Mouse (Mus musculus) right cerebral cortex, postnatal 25 days (tissue): ENCODE data around the gene Mxi1.

Source experiments
- DNase-seq: peaks from one replicate; pipeline ENCODE4 v3.0.0; 2022

Gene Mxi1

DNA sequence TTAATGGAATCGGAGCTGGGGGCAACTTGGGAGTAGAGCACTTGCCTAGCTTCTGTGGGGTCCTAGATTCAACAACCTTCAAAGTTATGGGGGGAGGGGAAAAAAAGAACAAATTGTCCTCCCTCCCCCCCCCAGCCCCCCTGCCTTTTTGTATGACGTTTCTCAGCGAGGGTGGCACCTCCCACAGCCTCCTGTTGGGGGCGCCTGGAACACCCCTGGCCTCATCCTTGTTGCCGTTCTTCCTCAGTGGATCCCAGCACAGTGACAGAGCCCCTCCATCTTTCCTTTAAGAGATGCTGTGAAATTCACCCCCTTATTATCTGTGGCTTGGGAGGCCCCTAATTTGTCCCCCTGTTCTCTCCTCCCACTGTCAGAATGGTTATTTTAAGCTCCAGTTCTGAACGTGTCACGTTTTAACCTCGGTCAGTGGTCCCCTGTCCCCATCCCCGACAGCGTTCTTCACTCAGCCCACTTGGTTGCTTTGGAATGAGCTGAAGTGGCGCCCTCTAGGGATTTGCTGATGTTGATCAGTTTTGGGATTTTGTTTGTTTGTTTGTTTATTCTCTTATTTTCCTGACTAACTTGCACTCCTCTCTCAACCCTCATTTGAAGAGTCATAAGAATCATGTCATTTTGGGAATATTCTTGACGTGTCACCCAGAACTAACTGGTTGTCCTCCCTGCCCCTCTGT is 92.6 kb downstream of the Mxi1 start:
- no peak for DNase-seq

DNA sequence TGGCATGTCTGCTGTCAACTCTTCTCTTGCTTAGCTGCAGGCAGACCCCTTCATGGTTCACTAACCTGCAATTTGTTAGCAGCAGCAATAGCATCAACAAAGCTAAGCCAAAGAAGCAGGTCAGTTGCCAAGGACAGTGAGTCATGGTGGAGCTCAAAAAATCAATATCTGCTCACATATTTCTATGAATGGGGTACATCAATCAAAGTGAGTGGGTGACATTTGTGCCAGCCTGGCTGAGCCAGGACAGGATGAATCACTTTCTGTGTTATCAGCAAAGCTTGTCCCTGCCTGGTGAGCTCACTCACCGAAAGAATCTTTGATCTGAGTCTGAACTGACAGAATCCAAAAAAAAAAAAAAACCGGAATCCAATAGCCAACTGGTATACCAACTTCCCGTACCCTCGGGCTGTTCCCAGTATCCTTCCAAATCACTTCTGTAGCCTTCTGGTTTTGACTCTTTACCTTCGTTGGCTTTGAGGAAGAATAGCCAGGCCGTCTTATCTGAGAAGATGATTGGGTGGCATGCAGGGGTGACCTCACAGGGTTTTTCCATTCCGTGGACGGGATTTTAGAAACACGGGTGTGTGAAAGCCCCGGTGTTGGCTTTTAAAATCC is 94.0 kb downstream of the Mxi1 start:
- DNase-seq: no peak

DNA sequence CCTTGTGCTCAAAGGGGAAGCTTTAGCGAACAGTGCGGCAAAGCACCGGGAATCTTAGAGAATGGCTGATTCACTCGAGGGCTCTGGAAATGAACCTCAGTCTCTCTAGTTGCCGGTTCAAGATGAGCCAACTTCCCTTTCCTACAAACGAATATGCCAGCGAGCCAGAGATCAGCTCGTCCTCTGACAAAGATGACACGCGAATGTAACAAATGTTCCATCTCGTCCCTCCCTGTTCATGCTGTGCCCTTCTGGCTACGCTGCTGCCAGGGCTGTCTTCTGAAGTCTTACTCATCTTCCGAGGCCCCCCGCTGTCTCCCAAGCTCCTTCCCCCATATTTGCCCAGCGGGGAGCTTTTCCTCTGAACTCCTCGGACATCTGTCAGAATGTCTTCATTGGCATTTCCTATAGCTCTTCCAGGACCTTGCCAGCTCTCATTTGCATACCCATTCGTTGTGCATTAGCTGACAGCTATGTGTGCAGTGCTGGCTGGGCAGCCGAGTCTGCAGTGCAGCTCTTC is 94.6 kb downstream of the Mxi1 start:
- DNase-seq: no peak

DNA sequence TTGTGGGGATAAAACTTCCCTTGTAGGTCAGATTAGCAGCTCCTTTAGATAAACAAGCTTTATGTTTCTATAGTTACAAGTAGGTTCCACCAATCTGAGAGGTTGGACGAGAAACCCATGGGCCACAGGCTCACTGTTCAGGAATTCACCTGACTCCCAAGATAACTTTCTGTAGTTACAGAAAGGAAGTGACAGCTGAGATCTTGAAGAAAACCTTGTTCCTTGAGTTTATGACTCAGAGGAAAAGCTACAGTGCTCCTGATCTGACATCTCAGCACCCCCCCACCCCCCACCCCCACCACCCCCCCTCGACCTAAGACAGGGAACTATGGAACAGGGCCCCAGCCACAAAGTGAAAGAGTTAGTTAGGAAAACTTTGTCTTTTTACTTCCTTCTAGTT is 95.5 kb downstream of the Mxi1 start:
- DNase-seq: no peak

DNA sequence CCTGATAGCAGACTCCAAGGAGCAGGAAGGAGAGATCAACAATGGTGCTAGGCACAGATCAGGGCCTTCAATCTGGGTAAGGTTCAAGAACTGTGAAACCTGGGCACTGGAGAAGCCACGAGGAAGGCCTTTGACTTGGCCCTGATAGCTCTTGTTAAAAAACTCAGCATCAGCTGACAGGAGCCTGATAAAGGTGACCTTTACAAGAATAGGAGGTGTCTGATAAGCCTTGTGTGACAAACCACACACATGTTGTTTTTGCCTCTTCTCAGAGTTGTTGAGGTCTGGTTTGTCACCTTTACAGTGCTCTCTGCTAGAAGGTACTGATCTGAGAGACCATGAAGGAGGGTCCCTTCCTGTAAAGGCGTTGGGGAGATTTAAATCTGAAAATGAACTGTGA is 97.0 kb downstream of the Mxi1 start:
- DNase-seq: no peak

DNA sequence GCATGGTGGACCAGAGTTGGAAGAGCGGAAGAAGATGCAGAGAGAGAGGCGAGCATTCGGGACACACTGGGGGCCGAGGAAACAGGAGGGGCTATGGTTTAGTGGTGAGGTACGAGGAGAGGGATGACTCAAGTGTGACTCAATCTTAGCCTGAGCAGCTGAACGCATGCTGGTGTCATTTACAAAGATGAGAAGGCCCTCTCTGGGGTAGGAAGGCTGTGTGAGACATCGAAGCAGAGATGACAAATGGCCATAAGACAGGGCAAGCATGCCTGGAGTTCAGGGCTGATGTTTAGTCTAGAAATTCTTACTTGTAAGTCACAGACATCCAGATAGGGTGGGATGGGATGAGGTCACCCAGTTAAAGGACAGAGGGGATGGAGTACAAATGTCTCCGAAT is 98.1 kb downstream of the Mxi1 start:
- no peak for DNase-seq

DNA sequence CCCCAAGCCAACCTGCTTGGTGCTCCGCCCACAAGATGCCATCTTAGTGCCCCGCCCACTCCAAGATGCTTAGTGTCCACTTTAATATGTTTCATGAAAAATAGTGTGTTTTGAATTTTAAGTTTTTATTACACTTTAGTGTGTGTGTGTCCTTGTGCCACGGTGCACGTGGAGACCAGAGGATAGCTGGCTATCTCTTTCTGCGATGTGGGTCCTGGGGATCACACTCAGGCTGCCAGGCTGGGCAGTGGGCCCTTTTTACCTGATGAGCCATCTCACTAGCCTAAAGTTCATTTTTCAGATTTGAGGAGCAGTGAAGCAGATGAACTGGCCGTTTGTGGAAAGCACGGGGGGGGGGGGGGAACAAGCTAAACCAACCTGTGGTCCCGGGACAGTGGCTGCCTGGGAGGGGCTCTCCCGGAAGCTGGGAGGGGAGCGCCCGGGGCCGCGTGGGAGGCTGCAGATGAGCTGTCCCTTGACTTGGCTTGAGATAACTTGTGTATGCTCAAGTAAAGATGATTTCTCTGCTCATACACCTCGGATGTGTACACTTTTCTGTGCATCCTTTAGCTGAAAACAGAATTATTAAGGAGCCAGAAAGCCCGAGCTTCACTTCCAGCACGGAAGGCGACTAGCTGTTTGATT is 99.5 kb downstream of the Mxi1 start:
- DNase-seq: no peak

DNA sequence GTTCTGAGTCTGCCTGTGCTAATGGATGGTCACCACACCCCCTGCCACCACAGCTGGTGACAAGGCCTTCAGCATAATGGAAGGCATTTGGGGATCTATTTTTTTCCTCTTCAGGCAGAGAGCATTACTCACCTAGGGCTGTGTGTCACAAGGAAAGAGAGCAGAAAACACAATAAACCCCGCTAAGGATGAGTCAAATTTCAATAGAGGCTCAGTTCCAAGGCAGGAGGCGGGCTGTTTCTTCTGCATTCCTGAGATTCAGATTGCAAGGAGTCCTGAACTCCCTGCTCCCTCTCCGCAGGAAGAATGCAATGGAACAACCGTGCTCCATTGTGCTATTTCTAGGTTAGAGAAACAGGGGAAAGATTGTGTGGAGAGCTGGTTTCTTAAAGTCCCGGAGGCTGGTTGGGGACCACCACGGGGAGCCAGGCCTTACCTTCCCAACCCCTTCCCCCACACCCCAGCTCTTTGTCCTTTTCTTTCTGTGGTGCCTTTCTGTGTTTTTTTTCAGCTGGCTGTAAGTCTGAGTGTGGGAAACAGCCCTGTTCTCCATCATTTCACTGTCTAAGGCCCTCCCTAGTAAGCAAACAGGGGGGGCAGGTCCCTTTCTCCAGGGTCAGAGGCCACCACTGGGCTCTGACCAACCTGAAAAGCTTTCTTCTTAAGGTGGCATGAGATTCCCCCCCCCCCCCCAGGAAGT is 102.0 kb downstream of the Mxi1 start:
- DNase-seq: peak; percentile 58

DNA sequence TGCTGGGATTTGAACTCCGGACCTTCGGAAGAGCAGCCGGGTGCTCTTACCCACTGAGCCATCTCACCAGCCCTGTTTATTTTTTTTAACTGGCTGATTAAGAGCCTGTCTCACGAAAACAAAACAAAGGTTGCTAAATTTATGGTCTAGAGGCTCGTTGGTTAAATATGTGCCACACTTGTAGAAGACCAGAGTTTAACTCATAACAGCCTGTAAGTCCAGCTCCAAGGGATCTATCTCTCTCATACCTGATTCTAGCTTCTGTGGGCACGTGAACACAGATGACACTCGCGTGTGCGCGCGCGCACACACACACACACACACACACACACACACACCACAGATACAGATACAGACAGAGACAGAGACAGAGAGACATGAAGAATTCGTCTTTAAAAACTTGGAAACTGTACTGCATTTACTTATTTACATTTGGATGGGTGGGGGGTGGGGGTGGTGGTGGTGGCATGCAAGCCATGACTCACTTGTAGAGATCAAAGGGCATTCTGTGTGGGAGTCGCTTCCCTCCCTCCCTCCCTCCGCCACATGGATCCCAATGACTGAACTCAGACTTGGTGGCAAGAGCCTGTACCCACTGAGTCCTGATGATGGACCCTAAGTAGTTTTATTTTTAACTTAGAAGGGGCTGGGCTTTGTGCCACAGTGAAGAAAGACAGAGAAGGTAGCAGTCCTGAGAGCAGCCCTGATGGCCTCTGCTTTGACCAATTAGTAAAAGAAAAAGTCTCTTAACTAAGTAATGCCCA is 103.5 kb downstream of the Mxi1 start:
- DNase-seq: no peak

DNA sequence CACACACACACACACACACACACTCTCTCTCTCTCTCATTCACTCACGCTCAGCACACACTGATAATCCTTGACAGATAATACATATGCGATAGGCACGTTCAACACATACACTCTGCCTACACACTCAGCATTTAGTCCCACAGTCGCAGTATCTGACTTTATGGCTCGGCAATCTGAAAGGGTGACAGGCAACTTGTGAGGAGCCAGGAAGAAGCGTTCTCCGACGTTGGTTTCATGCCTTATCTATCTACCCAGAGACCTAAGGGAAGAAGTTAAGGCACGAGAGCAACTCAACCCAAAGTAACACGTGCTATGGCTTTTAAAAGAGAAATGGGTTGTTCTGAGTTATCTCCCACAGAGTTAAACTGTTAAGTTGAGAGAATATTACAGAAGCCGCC is 104.3 kb downstream of the Mxi1 start:
- no peak for DNase-seq

DNA sequence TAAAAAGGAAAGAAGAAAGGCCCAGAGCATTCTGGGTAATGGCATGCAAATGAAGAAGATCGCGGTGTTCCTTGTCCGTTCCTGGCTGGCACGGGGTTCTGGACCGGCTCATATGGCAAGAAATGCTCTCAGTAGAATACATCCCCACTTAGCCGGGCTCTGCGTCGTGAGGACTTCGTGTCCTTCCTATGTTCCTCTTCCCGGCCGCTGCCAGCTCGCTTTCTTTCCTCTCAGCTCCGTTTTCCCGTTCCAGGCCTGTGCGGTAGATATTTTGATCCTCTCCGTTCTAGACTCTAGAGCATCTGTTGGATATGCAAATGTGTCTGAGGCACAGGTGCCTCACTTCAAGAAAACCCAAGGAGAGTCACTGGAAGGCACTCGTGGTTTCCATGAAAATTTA is 104.9 kb downstream of the Mxi1 start:
- peak; percentile 62 for DNase-seq

DNA sequence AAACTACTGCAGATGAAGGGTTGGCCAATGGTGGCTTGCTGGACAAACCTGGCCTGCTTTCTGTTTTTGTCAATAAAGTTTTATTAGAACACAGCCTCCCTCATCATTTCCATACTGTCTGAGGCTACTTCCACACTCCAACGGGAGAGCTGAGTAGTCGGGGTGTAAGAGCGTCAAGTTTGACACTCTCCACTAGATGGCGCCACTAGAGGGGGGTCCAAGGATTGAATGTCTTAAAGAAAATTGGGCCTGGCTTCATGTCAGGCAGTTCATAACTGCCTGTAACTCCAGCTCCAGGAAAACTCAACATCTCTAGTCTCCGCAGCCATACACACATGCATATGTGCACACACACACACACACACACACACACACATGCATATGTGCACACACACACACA is 109.5 kb downstream of the Mxi1 start:
- no peak for DNase-seq

DNA sequence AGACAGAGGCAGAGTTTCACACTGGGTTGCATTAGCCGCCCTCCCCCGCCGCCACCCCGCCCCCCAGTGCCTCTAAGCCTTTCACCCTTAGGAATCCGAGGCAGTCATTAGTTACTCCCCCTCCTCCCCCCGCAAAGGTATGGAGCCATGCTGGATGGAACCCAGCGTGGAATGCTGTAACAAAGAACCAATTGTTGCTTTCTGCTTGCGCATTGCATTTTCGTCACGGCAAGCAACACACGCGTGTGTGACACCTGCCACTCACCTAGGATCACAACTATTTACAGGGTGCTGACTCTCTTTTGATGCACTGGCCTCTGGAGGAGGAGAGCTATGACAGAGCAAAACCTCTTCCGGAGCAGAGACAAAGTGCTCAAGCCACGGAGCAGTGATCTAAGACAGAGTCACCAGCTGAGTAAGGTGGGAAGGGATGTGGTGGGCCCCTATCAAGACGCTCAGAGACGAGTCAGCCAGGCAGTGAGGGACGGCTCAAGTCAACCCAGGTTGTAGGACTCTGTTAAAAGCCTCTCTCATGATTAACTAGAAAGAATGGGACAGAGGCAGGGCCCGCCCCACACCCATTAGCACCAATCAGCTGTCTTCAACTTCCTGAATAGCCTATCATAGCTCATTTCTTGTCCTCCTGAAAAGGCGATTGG is 110.7 kb downstream of the Mxi1 start:
- DNase-seq: peak; percentile 39

DNA sequence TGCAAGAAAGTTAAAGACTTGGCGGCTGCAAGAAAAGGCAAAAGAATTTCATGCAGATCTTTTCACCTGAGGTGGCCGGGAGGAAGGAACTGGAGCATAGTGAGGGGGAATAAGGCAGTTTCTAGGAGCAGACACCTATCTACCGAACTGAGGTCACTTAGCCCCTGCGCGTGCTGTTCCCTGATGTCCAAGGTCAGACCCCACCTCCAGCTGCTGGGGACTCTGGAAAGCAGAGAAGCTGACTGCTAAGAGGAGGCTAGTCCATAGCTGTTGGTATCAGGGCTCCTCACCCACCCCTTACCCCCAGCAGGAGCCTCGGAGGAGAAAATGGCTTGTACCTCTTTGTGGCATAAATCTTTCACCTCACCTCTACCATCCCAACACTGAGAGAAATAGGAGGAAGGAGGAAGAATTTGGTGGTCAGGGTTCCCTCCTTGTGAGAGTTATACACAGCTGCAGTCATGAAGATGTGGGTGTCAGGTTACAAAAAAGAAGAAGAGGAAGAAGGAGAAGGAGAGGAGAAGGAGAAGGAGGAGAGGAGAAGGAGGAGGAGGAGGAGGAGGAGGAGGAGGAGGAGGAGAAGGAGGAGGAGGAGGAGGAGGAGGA is 111.4 kb downstream of the Mxi1 start:
- no peak for DNase-seq

DNA sequence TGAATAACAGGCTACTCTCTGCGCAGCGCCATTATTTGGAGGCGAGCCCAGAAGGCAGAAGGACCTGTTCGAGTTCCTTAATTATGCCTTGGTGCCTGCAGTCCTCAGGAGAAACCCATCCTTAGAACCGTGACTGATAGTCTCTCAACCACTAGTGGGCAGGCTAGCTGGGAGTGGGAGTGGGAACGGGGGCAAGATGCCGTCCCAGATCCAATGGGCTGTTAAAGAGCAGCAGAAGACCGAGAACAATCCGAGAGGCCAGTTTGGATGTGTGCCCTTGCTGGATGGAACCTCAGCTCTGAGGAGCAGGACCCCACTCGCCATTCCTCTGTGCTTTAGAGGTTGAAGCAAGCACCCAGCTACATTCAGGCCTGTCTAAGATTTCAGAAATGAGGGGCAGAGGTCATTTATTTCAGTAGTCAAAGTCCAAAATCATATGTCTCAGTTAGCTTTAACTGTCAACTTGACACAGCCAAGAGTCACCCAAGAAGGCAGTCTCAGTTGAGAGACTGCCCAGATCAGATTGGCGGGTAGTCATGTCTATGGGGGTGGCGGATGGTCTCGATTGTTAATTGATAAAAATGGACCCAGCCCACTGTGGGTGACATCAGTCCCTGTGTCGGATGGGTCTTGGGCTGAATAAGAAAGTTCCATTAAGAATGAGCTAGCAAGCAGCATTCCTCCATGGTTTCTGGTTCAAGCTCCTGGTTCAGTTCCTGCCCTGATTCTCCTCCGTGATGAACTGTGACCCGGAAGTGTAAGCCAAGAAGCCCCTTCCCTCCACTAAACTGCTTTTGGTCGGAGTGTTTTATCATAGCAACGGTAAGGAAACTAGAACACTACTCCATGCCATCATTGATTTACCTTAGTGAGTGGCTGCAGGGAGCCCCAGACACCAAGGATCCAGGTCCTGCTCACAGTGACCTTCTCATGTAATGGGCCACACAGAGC is 112.3 kb downstream of the Mxi1 start:
- DNase-seq: no peak

DNA sequence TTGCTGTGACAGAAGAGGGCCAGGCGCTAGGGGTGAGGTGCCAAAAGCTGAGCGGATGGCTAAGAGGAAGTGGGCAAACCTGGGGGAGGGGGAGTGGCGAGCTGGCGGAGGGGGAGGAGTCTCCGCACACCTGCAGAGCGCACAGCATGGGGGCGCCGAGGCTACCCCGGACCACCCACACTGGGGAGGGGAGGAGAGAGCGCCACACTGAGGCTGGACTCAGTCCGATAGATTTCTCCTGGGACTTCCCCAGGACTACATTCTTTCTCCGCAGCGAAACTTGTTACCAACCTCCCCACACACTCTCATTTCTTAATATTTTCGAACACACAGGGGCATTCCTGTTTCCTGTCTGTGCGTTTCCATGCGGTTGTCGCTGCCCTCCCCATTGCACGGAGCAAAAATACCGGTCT is 113.0 kb downstream of the Mxi1 start:
- DNase-seq: no peak

DNA sequence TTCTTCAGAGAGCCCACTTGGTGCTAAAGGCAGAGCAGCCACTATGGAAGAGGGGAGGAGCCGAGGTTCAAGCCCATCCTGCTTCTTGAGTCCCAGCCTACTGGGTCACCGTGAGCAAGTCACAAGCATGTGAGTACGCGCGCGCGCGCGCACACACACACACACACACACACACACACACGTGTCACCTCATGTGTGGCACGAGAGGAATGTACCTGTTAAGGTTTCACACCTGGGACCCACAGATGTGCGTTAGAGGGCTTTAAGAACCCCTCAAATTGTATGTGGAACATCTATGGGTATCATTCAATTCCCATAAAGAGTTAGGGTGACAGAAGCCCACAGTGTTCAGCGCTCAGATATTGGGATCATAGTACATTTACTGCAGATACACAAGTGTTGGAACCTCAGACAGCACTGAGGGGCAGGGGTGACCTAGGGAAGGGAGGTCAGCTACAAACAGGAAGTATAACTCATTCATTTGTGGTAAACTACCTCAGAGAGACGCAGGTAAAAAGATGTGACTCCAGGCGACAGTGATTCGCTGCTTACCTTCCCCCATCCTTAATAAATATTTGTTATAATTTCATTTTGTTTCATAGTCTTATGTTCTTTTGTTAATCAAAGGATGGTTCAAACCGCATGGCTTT is 113.6 kb downstream of the Mxi1 start:
- no peak for DNase-seq

DNA sequence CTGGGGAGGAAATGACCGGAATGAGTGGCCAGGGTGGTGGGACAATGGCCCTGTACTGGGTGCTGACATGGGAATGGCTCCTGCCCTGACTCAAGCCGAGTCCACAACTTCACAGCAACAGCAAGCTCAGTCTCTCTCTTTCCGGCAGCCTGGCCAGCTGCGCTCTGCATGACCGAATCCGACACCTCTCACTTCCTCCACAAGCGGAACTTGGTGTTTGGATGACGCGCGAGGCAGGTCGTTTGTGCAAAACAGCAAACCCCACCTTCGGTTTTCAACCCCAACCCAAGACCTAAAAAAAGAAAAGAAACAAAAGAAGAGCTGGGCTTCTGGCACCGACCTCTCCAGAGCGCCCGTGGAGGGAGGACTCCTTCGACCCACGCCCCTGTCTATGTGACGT is 114.3 kb downstream of the Mxi1 start:
- no peak for DNase-seq
